Mouse (Mus musculus) left cerebral cortex, postnatal 4 days (tissue): ENCODE results near the gene Spag8. TPM values are rescaled to one million over a fixed set of nuclear protein-coding genes. Genes with fewer than 3 reads are reported as not detected.

Source experiments
- DNase-seq: peaks from one replicate; pipeline ENCODE4 v3.0.0-alpha.2; 2022
- intact Hi-C: fragments of 180-260 bp; cut with DNase I; formaldehyde crosslinking; loops from one replicate; pipeline ENCODE4 v1.15.1; 2025
- total RNA-seq, 2 experiments: library from RNA; stranded (reverse); gene quantifications; 2 replicates each; pipeline ENCODE4 v1.2.3; 2021

Gene Spag8
- 1 to 10 TPM; 2.0 to 2.4 TPM for total RNA-seq

- DNase-seq: peak; percentile 28
- intact Hi-C loops: no loop called here
Observed at GRCm38 (mm10) chr4:43653161-43654015, at the start of gene Spag8. TSS of gene Spag8 (minus strand) at chr4:43653594.

- no peak for DNase-seq
- intact Hi-C loops: no loop called here
Observed at GRCm38 (mm10) chr4:43700707-43701106, 47.3 kb upstream of the Spag8 start, which contains the start of gene Olfr70. TSS of gene Olfr70 (minus strand) at chr4:43700807.

GRCm38 (mm10) chr4:43696561-43696960 lies 43.2 kb upstream of the Spag8 start:
- intact Hi-C loops: no loop called here
- peak; percentile 70 for DNase-seq

- DNase-seq: no peak
- intact Hi-C loops: no loop called here
Observed at GRCm38 (mm10) chr4:43695249-43695671, 41.9 kb upstream of the Spag8 start.

- intact Hi-C loops: no loop called here
- DNase-seq: no peak
Observed at GRCm38 (mm10) chr4:43694439-43695248, 41.2 kb upstream of the Spag8 start.

- intact Hi-C loops: no loop called here
- DNase-seq: no peak
Observed at GRCm38 (mm10) chr4:43693806-43694241, 40.4 kb upstream of the Spag8 start.

GRCm38 (mm10) chr4:43691026-43691425 lies 37.6 kb upstream of the Spag8 start:
- no peak for DNase-seq
- intact Hi-C loops: no loop called here

GRCm38 (mm10) chr4:43690021-43690420 lies 36.6 kb upstream of the Spag8 start:
- intact Hi-C loops: no loop called here
- peak; percentile 50 for DNase-seq

- DNase-seq: no peak
- intact Hi-C loops: no loop called here
Observed at GRCm38 (mm10) chr4:43679416-43680043, 26.1 kb upstream of the Spag8 start.

- DNase-seq: no peak
- intact Hi-C loops: no loop called here
Observed at GRCm38 (mm10) chr4:43678541-43678940, 25.1 kb upstream of the Spag8 start.

GRCm38 (mm10) chr4:43675608-43676007 lies 22.2 kb upstream of the Spag8 start:
- intact Hi-C loops: no loop called here
- no peak for DNase-seq

GRCm38 (mm10) chr4:43674974-43675373 lies 21.6 kb upstream of the Spag8 start:
- intact Hi-C loops: no loop called here
- no peak for DNase-seq

- intact Hi-C loops: no loop called here
Observed at GRCm38 (mm10) chr4:43673703-43674102, 20.3 kb upstream of the Spag8 start.

GRCm38 (mm10) chr4:43672070-43672469 lies 18.7 kb upstream of the Spag8 start:
- intact Hi-C loops: no loop called here
- DNase-seq: peak; percentile 94

More at GRCm38 (mm10) chr4:43673703-43674102, 20.3 kb upstream of the Spag8 start:
- DNase-seq: no peak

GRCm38 (mm10) chr4:43669428-43669794 lies 16.0 kb upstream of the Spag8 start:
- DNase-seq: peak; percentile 63
- intact Hi-C loops: no loop called here

GRCm38 (mm10) chr4:43668782-43669427 lies 15.5 kb upstream of the Spag8 start, which contains the start of the genes Tmem8b and Fam221b:
TSS of gene Tmem8b (plus strand) at chr4:43668971.
TSS of gene Fam221b (minus strand) at chr4:43669145.
- intact Hi-C loops: no loop called here

GRCm38 (mm10) chr4:43666412-43666811 lies 13.0 kb upstream of the Spag8 start:
- intact Hi-C loops: no loop called here
- DNase-seq: no peak

More at GRCm38 (mm10) chr4:43668782-43669427, 15.5 kb upstream of the Spag8 start, which contains the start of the genes Tmem8b and Fam221b:
- peak; percentile 91 for DNase-seq

GRCm38 (mm10) chr4:43657146-43657545 lies 3.8 kb upstream of the Spag8 start:
- no peak for DNase-seq

GRCm38 (mm10) chr4:43656339-43657109 lies 3.1 kb upstream of the Spag8 start, which contains the start of gene Hint2:
TSS of gene Hint2 (minus strand) at chr4:43656466.
- DNase-seq: peak; percentile 96
- intact Hi-C loops: no loop called here

More at GRCm38 (mm10) chr4:43657146-43657545, 3.8 kb upstream of the Spag8 start:
- intact Hi-C loops: no loop called here
